Mouse (Mus musculus): Measurements from ENCODE around the gene BC030499. TPM values are rescaled to one million over a fixed set of nuclear protein-coding genes. Genes with fewer than 3 reads are reported as not detected.
"Not testable (repeated sequence)": the region's sequence is repeated elsewhere in the genome, so short reads cannot be mapped to it uniquely, and the experiment has no call there.

The BC030499 gene
- total RNA-seq (2021) = 1.3 and 1.7 TPM in 2 replicates
- long read RNA-seq = 0 reads

- DNase-seq = no peak
Measured at GRCm38 (mm10) chr11:78290654-78291053, at the start of gene BC030499. TSS of gene BC030499 (plus strand) at chr11:78290841.

DNA sequence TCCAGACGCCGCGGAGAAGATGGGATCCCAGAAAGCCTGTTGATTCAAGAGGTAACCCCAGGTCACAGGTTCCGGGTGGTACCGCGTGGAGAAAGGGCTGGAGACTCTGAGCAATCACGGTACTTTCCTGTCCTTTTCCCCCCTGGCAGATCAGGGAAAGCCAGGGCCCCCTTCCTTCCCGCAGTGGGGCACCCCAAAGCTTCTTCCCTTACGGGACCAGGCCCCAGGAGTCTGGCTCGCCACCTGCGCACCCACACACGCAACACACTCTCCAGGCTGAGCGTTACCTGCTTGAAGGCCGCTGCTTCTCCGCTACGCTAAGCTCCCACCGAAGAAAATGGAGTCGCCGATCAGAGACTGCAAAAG is 45.4 kb upstream of the BC030499 start:
- no peak for DNase-seq

DNA sequence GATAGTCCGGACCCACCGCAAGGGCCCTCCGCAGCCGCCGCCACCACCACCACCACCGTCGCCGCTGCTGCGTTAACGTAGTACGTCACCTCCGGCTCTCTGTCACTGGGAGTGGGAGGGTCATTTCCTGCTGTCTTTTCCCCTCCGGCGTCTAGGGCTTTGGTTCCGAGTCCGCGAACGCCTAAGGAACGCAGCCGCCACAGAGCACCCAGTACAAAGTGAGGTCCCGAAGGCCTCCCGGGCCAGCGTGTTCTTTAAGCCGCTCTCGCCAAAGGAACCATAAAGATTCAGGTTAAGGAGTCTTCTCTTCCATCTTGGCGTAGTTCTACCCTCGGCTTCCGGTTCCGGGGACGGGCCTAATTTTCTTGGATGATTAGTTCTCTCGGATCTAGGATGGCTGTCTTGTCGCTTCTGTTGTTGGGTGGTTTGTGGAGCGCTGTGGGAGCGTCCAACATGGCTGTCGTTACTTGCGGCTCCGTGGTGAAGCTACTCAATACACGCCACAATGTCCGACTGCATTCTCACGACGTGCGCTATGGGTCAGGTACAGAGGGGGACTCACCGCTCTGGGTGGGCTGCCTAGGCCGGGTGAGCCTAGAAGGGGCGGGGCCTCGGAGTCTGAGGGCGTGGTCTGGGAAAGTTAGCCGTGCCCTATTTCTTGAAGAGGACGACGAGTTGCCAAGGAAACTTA is 44.9 kb upstream of the BC030499 start, which contains the start of the genes Sdf2 and Supt6:
Sdf2 (plus strand) TSS at position 120 of the 691 bp plus-strand sequence.
Supt6 (minus strand) TSS at position 361 of the 691 bp plus-strand sequence.
- peak; percentile 87 for DNase-seq

GRCm38 (mm10) chr11:78246318-78247011 is 44.2 kb upstream of the BC030499 start:
- DNase-seq = no peak

GRCm38 (mm10) chr11:78247012-78247348 is 43.7 kb upstream of the BC030499 start:
- no peak for DNase-seq

DNA sequence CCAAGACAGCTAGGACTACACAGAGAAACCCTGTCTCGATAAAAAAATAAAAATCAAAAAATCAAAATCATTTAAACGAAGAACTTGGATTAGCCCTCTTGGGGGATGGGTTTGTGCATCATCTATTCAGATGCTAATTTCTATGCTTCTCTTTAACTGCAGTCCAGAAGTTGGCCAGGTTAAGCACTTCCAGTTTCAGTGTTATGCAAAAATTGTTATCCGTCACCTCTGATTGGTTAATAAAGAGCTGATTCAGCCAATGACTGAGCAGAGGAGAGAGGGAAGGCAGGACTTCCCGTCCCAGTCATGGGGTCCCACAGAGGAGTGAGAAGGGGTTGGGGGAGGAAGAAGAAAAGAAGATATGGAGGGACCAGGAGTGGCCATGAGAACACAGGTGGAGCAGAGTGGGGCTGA is 42.9 kb upstream of the BC030499 start:
- no peak for DNase-seq

- DNase-seq = no peak
Measured at GRCm38 (mm10) chr11:78256618-78257017, 34.0 kb upstream of the BC030499 start.

DNA sequence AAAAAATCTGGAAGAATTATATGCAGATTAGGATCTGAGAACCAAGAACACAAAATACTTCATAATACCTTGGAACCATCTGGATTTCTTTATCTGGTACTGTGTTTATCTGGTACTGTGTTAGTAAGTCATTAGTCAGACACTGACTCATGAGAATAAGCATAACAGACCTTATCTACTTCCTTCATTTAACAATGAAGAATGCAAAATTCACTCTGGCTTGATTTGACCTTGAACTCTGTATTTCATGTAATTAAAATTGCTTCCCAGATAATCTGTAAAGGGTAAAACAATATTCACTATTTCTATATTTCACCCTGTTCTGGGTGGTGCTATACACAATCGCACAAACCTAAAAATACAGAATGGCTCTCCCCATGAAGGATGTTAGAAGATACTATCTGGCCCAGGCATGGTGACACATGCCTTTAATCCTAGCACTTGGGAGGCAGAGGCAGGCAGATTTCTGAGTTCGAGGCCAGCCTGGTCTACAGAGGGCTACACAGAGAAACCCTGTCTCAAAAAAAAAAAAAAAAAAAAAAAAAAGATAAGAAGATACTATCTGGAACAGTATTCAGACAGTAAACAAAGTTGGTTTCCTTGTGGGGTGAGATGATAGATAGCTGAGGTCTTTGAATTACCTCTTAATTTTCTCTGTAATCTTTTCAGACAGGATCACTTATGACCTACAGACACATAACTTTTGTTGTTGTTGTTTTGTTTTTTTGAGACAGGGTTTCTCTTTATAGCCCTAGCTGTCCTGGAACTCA is 30.0 kb upstream of the BC030499 start:
- no peak for DNase-seq

DNA sequence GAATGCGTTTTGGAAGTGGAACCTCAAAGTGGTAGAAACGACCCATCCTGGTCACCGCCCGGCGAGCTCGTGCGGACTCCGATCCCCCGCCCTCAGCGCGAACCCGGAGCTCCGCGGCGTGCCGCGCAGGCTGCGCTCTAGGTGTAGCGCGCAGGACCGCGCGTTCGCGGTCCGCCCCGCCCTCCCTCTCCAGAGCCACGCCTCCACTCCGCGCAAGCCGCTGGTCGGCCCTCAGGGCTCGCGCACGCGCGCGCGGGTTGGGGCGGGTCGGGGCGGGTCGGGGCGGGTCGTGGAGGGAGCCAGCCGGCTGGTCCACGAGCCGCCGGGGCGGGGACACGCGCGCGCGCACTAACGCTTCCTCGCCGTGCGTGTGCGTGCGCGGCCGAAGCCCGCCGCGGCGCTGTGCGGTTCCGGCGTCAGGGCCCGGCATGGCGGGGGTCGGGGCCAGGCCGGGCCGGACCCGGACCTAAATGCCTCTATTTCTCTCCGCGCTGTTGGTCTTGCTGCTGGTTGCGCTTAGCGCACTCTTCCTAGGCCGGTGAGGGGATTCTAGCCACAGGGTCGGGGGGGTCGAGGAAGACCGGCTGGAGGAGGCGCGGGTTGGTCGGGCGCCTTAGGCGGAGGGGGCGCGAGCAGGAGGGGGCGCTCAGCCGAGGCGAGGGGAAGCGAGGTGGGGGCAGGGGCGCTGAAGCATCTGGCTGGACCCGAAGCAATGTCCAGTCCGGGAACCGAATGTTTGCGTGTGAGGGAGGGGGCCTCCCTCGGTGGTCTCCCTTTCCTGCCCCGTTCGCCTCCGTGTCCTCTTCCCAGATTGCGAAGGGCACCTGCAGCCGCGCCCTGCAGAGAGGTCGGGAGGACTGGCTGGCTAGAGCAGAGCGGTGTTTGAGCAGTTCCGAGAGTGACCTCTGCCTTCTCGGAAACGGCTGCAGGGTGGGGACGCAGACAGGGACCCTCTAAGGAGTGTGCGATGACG is 29.0 kb upstream of the BC030499 start, which contains the start of gene 2610507B11Rik:
2610507B11Rik (plus strand) TSS at position 373 of the 973 bp plus-strand sequence.
- peak; percentile 95 for DNase-seq

DNA sequence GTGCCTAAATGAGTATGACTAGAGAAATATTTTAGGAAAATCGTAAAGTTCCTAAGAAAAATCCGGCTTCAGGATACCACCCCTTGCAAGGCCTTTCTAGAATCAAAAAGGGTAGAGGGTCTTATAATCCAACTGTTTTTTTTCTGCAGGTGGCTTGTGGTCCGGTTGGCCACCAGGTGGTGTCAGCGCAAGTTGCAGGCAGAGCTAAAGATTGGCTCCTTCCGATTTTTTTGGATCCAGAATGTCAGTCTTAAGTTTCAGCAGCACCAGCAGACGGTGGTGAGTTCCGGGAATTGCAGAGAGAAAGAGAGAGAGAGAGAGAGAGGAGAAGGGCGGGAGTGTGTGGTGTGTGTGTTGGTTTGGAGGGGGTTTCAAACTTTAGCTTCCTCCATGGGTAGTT is 28.1 kb upstream of the BC030499 start:
- DNase-seq = peak; percentile 38

DNA sequence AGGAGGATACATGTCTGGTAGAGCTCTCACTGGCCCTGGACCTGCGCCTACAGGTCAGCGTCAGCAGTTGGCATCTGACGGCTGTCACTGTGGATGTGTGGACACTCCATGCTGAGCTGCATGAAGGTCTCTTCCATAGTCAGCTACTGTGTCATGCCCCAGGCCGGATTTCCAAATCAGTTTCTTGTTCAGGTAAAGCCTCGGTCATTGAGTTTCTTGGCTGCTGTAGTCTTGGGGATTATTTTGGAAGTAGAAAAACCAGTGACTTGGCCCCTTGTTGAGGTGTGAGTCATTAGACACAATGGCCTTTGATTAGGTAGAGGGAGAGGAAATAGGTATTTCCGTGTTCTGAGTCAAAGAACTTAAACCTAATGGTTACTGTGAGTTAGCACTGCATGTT is 25.1 kb upstream of the BC030499 start:
- no peak for DNase-seq

DNA sequence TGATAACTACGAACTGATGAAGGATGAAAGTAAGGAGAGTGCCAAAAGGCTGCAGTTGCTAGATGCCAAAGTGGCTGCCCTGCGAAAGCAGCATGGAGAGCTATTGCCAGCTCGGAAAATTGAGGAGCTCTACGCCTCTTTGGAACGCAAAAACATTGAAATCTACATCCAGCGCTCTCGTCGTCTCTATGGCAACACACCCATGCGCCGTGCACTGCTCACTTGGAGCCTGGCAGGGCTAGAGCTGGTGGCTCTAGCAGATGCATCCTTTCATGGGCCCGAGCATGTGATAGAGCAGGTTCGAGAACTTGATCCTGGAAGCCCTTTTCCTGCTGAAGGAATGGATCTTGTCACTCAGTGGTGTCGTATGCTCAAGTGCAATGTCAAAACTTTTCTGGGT is 18.7 kb upstream of the BC030499 start:
- no peak for DNase-seq

DNA sequence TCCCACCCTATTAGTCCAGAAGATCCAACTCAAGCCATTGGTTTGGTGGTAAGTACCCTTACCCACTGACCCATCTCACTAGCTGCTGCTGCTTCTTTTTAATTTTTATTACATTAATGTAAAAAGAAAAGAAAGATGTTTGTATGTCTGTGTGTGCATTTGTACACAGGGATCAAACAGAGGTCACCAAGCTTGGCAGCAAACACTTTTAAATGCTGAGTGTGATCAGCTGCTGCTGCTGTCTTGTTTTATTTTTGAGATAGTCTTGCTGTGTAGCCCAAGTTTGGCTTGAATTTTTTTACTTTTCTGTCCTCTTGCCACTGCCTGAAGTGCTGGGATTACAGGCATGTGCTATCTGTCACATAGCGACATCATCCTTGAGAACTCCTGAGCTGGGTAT is 15.0 kb upstream of the BC030499 start:
- no peak for DNase-seq

DNA sequence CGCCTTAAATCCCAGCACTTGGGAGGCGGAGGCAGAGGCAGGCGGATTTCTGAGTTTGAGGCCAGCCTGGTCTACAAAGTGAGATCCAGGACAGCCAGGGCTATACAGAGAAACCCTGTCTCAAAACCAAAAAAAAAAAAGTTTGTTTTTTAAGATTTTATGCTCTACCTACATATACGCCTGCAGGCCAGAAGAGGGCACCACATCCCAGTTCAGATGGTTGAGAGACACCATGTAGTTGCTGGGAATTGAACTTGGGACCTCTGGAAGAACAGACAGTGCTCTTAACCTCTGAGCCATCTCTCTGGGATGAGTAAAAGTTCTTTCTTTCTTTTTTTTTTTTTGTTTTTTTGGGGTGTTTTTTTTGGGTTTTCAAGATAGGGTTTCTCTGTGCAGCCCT is 14.5 kb upstream of the BC030499 start:
- not testable (repeated sequence) for DNase-seq

DNA sequence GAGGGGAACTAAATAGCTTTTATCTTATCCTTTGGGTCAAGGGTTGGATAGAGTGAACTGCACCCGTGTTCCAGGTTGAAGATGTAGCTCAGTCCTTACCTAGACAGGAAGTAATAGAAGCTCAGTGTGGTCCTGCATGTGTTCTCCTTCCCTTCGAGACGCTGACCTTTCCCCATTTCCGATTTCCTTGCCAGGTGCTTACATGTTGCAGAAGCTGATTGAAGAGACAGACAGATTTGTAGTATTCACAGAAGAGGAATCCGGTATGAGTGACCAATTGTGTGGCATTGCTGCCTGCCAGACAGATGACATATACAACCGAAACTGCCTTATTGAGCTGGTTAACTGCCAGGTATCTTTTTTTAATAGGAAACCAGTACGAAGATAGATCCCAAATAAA is 11.8 kb upstream of the BC030499 start:
- no peak for DNase-seq

GRCm38 (mm10) chr11:78279586-78279985 is 11.1 kb upstream of the BC030499 start:
- no peak for DNase-seq

DNA sequence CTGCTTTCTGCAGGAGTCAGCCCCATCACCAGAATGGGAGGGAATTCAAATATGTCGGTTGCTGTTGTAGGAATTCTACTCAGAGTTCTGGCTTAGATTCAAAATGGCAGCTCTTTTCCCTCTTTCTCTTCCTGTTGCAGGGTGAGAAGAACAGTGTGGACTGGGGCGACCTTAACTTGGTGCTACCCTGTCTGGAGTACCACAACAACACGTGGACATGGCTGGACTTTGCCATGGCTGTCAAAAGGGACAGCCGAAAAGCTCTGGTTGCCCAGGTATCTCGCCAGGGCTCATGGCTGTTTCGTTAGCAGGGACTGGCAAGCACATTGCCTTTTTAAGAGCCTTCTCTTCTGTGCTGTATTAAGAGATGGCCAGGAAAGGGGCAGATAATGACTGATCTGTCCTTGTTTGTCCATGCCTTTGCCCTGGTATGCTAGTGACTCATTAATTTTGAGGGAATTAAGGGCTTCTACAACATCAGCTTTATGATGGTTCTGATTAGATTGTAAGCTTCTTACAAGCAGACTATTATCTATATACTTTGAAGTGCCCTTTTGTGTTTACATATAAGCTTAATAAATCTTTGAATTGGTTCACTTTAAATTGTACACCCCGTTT is 1.4 kb upstream of the BC030499 start:
- DNase-seq = no peak

GRCm38 (mm10) chr11:78294585-78294984 is 3.9 kb downstream of the BC030499 start:
- DNase-seq = no peak

GRCm38 (mm10) chr11:78300917-78301316 is 10.3 kb downstream of the BC030499 start:
- DNase-seq = no peak

DNA sequence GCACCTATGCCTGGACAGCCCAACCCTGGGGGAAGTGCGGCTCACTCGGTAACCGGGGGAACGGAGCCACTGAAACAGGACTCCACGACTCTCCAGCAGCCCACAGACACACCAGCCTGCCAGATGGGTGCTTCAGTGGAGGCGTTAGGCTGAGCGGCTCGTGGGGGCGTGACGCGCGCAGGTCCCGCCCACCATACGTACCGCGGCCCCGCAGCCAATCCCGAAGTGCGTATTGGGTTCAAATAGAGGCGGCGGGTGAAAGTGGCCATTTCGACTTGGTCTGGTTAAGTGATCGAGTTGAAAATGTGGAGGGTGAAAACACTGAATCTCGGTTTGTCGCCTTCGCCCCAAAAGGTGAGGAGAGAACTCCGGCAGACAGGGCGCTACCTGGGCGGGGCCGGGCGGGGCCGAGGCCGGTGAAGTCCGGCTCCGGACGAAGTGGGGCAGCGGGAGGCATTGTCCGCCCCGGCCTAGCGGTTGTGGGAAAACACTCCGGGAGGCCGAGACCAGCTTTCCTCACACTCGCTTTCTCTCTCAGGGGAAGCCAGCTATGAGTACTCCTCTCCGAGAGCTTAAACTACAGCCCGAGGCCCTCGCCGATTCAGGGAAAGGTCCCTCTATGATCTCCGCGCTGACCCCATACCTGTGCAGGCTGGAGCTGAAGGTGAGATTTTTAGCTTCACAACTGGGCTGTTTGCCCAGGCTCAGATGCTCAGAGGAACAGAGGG is 10.9 kb downstream of the BC030499 start, which contains the start of gene Spag5:
Spag5 (plus strand) TSS at position 173 of the 728 bp plus-strand sequence.
- peak; percentile 89 for DNase-seq
